Mouse (Mus musculus): ENCODE data around the gene Zfp30. TPM values are rescaled to one million over a fixed set of nuclear protein-coding genes. Genes with fewer than 3 reads are reported as not detected.

Gene Zfp30
- polyA plus RNA-seq, 1 experiment from 2014 or later: 8.1 TPM

DNA sequence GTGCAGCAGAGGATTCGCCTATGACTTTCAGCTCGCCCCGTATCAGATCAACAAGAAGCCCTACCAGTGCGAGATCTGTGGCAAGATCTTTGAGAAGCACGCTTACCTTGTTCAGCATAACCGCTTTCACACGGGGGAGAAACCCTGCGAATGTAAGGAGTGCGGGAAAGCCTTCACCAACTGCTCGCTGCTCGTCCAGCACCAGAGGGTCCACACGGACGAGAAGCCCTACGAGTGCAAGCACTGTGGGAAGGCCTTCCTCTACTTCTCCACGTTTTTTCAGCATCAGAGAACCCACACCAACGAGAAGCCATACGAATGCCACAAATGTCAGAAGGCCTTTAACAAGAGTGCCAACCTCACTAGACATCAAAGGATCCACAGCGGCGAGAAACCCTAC lies 7.2 kb upstream of the Zfp30 start:
- Histone ChIP-seq H3K27ac (ENCODE audit: low read length) (no peak overlapping the region), H3K27me3 (ENCODE audit: insufficient read depth, low read length) (no peaks in the 10 kb centered on the region), H3K4me3 (ENCODE audit: low read length) (no peak overlapping the region), H3K36me3 (ENCODE audit: insufficient read depth, low read length) (peaks cover 71% of the 10 kb centered on the region), H3K4me2 (replicated peaks; ENCODE audit: low read depth, low read length) (no peak overlapping the region), H3K9ac (replicated peaks; ENCODE audit: low read length) (no peak overlapping the region), H3K9me3 (ENCODE audit: low read length) (peaks cover 4% of the 10 kb centered on the region; the same call in 1 of the 2 replicates), H3K4me1 (ENCODE audit: insufficient read depth, low read length) (peaks cover 12% of the 10 kb centered on the region; the same call in 1 of the 2 replicates)
- ATAC-seq (ENCODE audit: low FRiP score, low TSS enrichment): no peak
- WGBS: 92% methylated on average over 19 of the region's 19 CpGs

DNA sequence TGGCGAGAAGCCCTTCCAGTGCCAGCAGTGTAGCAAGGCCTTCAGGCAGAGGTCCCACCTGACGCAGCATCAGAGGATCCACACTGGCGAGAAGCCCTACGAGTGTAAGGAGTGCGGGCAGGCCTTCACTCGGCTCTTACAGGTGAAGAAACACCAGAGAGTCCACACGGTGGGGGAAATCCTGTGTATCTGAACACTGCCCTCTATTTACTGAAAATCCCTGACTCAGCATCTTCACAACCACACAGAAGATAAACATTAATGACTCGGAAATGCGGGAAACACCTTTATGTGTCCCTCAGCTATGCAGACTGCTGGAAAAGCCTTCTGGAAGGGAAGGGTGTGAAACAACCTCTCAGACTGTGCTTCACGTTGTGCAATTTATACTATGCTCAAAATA lies 6.4 kb upstream of the Zfp30 start:
- 94% methylated on average over 10 of the region's 10 CpGs for WGBS
- Histone ChIP-seq H3K4me2 (replicated peaks; ENCODE audit: low read depth, low read length) (no peak overlapping the region), H3K9me3 (ENCODE audit: low read length) (peaks cover 4% of the 10 kb centered on the region; the same call in 1 of the 2 replicates), H3K9ac (replicated peaks; ENCODE audit: low read length) (no peak overlapping the region), H3K27me3 (ENCODE audit: insufficient read depth, low read length) (no peaks in the 10 kb centered on the region), H3K36me3 (ENCODE audit: insufficient read depth, low read length) (peaks cover 63% of the 10 kb centered on the region), H3K27ac (ENCODE audit: low read length) (no peak overlapping the region), H3K4me3 (ENCODE audit: low read length) (no peak overlapping the region), H3K4me1 (ENCODE audit: insufficient read depth, low read length) (peaks cover 12% of the 10 kb centered on the region; the same call in 1 of the 2 replicates)
- ATAC-seq (ENCODE audit: low FRiP score, low TSS enrichment): no peak

DNA sequence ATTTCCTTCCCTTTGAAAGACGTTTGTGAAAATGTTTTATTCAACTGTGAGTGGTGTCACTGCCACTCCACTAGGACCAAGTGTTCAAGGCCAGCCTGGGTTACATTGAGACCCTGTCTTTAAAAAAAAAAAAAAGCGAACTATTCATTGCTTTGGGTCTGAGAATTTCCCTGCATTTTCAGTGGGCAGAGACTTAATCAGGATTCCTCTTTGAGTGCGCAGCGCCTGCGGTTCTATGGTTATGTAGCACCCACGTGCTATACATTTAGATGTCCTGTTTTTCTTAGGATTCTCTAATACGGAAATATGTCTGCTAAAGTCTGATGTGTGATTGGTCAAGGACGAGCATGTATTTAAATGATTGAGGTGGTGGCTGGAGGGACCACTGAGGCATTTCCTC lies 1.2 kb downstream of the Zfp30 start:
- Histone ChIP-seq H3K4me1 (ENCODE audit: insufficient read depth, low read length) (peaks cover 5% of the 10 kb centered on the region), H3K27ac (ENCODE audit: low read length) (no peak overlapping the region), H3K9ac (replicated peaks; ENCODE audit: low read length) (peak overlapping the region; percentile 92), H3K4me2 (replicated peaks; ENCODE audit: low read depth, low read length) (peak overlapping the region; percentile 78), H3K36me3 (ENCODE audit: insufficient read depth, low read length) (peaks cover 29% of the 10 kb centered on the region), H3K27me3 (ENCODE audit: insufficient read depth, low read length) (no peaks in the 10 kb centered on the region), H3K9me3 (ENCODE audit: low read length) (no peaks in the 10 kb centered on the region), H3K4me3 (ENCODE audit: low read length) (peak overlapping the region; percentile 82)
- ATAC-seq (ENCODE audit: low FRiP score, low TSS enrichment): no peak
- 56% methylated on average over 8 of the region's 8 CpGs for WGBS

GRCm38 (mm10) chr7:29785888-29786287 lies 2.1 kb downstream of the Zfp30 start:
- Histone ChIP-seq H3K36me3 (ENCODE audit: insufficient read depth, low read length) (peaks cover 38% of the 10 kb centered on the region), H3K4me3 (ENCODE audit: low read length) (peak overlapping the region; percentile 82), H3K4me1 (ENCODE audit: insufficient read depth, low read length) (peaks cover 5% of the 10 kb centered on the region), H3K27ac (ENCODE audit: low read length) (no peak overlapping the region), H3K4me2 (replicated peaks; ENCODE audit: low read depth, low read length) (peak overlapping the region; percentile 78), H3K9me3 (ENCODE audit: low read length) (no peaks in the 10 kb centered on the region), H3K27me3 (ENCODE audit: insufficient read depth, low read length) (no peaks in the 10 kb centered on the region), H3K9ac (replicated peaks; ENCODE audit: low read length) (peak overlapping the region; percentile 92; the same call in 1 of the 2 replicates)
- 73% methylated on average over 5 of the region's 5 CpGs for WGBS
- no peak for ATAC-seq (ENCODE audit: low FRiP score, low TSS enrichment)

DNA sequence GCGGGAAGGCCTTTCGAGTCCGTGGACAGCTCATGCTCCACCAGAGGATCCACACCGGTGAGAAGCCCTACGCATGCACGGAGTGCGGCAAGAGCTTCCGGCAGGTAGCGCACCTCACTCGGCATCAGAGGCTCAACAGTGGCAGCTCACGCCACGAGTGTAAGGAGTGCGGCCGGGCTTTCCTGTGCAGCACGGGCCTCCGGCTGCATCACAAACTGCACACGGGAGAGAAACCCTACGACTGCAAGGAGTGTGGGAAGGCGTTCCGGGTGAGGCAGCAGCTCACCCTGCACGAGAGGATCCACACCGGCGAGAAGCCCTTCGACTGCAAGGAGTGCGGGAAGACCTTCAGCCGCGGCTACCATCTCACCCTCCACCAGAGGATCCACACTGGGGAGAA lies 9.1 kb downstream of the Zfp30 start:
- Histone ChIP-seq H3K36me3 (ENCODE audit: insufficient read depth, low read length) (peaks cover 55% of the 10 kb centered on the region), H3K27me3 (ENCODE audit: insufficient read depth, low read length) (peaks cover 3% of the 10 kb centered on the region; the same call in 1 of the 2 replicates), H3K4me2 (replicated peaks; ENCODE audit: low read depth, low read length) (peak overlapping the region; percentile 25; the same call in 1 of the 2 replicates), H3K9me3 (ENCODE audit: low read length) (peaks cover 21% of the 10 kb centered on the region), H3K4me1 (ENCODE audit: insufficient read depth, low read length) (no peaks in the 10 kb centered on the region), H3K27ac (ENCODE audit: low read length) (no peak overlapping the region), H3K9ac (replicated peaks; ENCODE audit: low read length) (no peak overlapping the region), H3K4me3 (ENCODE audit: low read length) (no peak overlapping the region)
- ATAC-seq (ENCODE audit: low FRiP score, low TSS enrichment): no peak
- 32% methylated on average over 27 of the region's 27 CpGs for WGBS

- ATAC-seq (ENCODE audit: low FRiP score, low TSS enrichment): no peak
- H3K27ac ChIP-seq (ENCODE audit: low read length): no peak overlapping the region
- H3K4me1 ChIP-seq (ENCODE audit: insufficient read depth, low read length): no peaks in the 10 kb centered on the region
- no peak overlapping the region for H3K9ac ChIP-seq (replicated peaks; ENCODE audit: low read length)
- H3K27me3 ChIP-seq (ENCODE audit: insufficient read depth, low read length): no peaks in the 10 kb centered on the region
- H3K4me3 ChIP-seq (ENCODE audit: low read length): no peak overlapping the region
- H3K36me3 ChIP-seq (ENCODE audit: insufficient read depth, low read length): 0 out of 2 replicates have a peak, but pooled peaks cover 3% of the 10 kb centered on the region
- H3K4me2 ChIP-seq (replicated peaks; ENCODE audit: low read depth, low read length): no peak overlapping the region
- WGBS: 85% methylated on average over 5 of the region's 5 CpGs
- H3K9me3 ChIP-seq (ENCODE audit: low read length): 0 out of 2 replicates have a peak, but pooled peaks cover 2% of the 10 kb centered on the region
Observed at GRCm38 (mm10) chr7:29807046-29807445, 23.2 kb downstream of the Zfp30 start.

DNA sequence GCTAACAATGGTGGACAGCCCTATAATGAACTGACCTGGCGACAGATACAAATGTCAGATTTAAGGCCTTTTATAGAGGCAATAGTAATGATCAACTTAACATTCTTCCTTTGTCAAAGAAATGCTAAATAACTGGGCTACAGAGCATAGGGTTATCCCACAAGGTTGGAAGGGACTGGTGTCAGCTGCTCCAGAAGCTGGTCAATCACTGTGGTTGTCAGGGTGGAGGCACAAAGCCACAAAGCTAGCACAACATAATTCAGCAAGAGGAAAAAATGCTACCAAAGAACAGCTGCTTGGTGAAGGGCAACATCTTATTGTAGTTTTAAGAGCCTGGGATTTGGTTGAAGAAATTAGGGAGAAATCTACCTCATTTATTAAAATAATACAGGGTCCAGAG lies 28.4 kb downstream of the Zfp30 start:
- 0 out of 2 replicates have a peak, but pooled peaks cover 2% of the 10 kb centered on the region for H3K9me3 ChIP-seq (ENCODE audit: low read length)
- WGBS: 90% methylated on average over 1 of the region's 1 CpGs
- peaks cover 18% of the 10 kb centered on the region for H3K4me1 ChIP-seq (ENCODE audit: insufficient read depth, low read length)
- no peaks in the 10 kb centered on the region for H3K27me3 ChIP-seq (ENCODE audit: insufficient read depth, low read length)
- H3K4me2 ChIP-seq (replicated peaks; ENCODE audit: low read depth, low read length): no peak overlapping the region
- H3K36me3 ChIP-seq (ENCODE audit: insufficient read depth, low read length): 0 out of 2 replicates have a peak, but pooled peaks cover 3% of the 10 kb centered on the region
- no peak overlapping the region for H3K9ac ChIP-seq (replicated peaks; ENCODE audit: low read length)
- no peak for ATAC-seq (ENCODE audit: low FRiP score, low TSS enrichment)
- H3K27ac ChIP-seq (ENCODE audit: low read length): no peak overlapping the region
- H3K4me3 ChIP-seq (ENCODE audit: low read length): no peak overlapping the region

DNA sequence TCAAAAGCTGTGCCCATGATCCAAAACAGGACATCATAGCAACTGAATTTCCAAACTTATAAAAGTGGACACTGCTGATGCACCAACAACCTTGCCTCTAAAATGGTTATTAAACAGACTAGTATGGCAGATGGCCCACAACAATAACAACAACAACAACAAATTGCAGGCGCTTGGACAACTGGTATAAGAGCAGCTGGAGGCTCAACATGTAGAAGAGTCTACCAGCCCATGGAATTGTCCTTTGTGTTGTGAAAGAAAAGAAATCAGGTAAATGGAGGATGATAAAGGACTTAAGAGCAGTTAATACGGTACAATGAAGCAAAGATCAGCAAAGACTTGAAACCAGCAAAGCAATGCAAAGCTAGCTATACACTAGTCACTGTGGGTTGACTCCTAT lies 30.6 kb downstream of the Zfp30 start:
- Histone ChIP-seq H3K27ac (ENCODE audit: low read length) (no peak overlapping the region), H3K4me3 (ENCODE audit: low read length) (no peak overlapping the region), H3K9me3 (ENCODE audit: low read length) (0 out of 2 replicates have a peak, but pooled peaks cover 2% of the 10 kb centered on the region), H3K4me1 (ENCODE audit: insufficient read depth, low read length) (peaks cover 25% of the 10 kb centered on the region), H3K4me2 (replicated peaks; ENCODE audit: low read depth, low read length) (no peak overlapping the region; the same call in 1 of the 2 replicates), H3K9ac (replicated peaks; ENCODE audit: low read length) (no peak overlapping the region), H3K27me3 (ENCODE audit: insufficient read depth, low read length) (no peaks in the 10 kb centered on the region), H3K36me3 (ENCODE audit: insufficient read depth, low read length) (0 out of 2 replicates have a peak, but pooled peaks cover 3% of the 10 kb centered on the region)
- 86% methylated on average over 2 of the region's 2 CpGs for WGBS
- no peak for ATAC-seq (ENCODE audit: low FRiP score, low TSS enrichment)

GRCm38 (mm10) chr7:29815061-29815784 lies 31.4 kb downstream of the Zfp30 start:
- WGBS: 5% methylated on average over 12 of the region's 12 CpGs
- Histone ChIP-seq H3K4me1 (ENCODE audit: insufficient read depth, low read length) (peaks cover 27% of the 10 kb centered on the region), H3K27me3 (ENCODE audit: insufficient read depth, low read length) (no peaks in the 10 kb centered on the region), H3K9me3 (ENCODE audit: low read length) (0 out of 2 replicates have a peak, but pooled peaks cover 2% of the 10 kb centered on the region), H3K9ac (replicated peaks; ENCODE audit: low read length) (peak overlapping the region; percentile 76), H3K4me3 (ENCODE audit: low read length) (peak overlapping the region; percentile 65), H3K27ac (ENCODE audit: low read length) (peak overlapping the region; percentile 41), H3K4me2 (replicated peaks; ENCODE audit: low read depth, low read length) (peak overlapping the region; percentile 90), H3K36me3 (ENCODE audit: insufficient read depth, low read length) (0 out of 2 replicates have a peak, but pooled peaks cover 3% of the 10 kb centered on the region)
- peak; percentile 25 for ATAC-seq (ENCODE audit: low FRiP score, low TSS enrichment)

DNA sequence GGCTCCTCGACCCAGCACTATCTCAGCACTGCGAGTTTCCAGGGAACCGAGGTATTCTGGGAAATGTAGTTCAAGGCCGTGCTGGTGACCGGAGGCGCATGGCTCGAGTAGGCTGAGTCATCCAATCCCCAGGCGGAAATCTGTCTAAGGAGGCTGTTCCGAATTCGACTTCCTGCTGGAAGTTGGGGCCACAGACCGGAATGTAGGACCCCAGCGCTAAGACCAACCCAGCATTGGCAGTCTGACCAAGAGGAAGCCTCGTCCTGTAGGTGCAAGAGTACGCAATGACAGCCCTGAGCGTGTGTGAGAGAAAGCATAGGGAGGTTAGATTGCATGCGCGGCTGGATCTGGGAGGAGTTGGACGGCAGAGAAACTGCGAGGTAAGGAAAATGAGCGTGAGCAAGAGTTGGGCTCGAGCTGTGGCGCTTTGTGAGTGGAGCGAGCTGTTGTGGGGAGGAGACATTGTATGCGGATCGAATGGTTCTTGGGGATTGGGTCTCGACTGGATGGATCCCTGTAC lies 32.2 kb downstream of the Zfp30 start, which contains the start of gene Zfp790:
Zfp790 (plus strand) TSS at position 205 of the 520 bp plus-strand sequence.
- H3K9ac ChIP-seq (replicated peaks; ENCODE audit: low read length): peak within 1 kb of the TSS; percentile 76
- H3K36me3 ChIP-seq (ENCODE audit: insufficient read depth, low read length): 0 out of 2 replicates have a peak, but pooled peaks cover 3% of the 10 kb centered on the region
- peaks cover 27% of the 10 kb centered on the region for H3K4me1 ChIP-seq (ENCODE audit: insufficient read depth, low read length)
- WGBS: under 1% methylated on average over 26 of the region's 26 CpGs
- H3K27me3 ChIP-seq (ENCODE audit: insufficient read depth, low read length): no peaks in the 10 kb centered on the region
- peak within 1 kb of the TSS; percentile 89 for H3K27ac ChIP-seq (ENCODE audit: low read length)
- peak; percentile 97 for ATAC-seq (ENCODE audit: low FRiP score, low TSS enrichment)
- H3K4me3 ChIP-seq (ENCODE audit: low read length): peak within 1 kb of the TSS; percentile 65
- peak within 1 kb of the TSS; percentile 90 for H3K4me2 ChIP-seq (replicated peaks; ENCODE audit: low read depth, low read length)
- no peaks in the 10 kb centered on the region for H3K9me3 ChIP-seq (ENCODE audit: low read length)

All from kidney, embryonic 16.5 days (tissue).